Mouse (Mus musculus) C2C12 (cell line): ENCODE measurements around the gene Crtc2. TPM values are rescaled to one million over a fixed set of nuclear protein-coding genes. Genes with fewer than 3 reads are reported as not detected.

Source experiments
- H3K27me3 ChIP-seq: one replicate; pipeline ENCODE4 v1.6.1; 2011; ENCODE audit not compliant: control insufficient read depth, insufficient read depth, insufficient read length
- H3K36me3 ChIP-seq: one replicate; pipeline ENCODE4 v1.6.1; 2011; ENCODE audit not compliant: control insufficient read depth, insufficient read depth
- H3K4me3 ChIP-seq: one replicate; pipeline ENCODE4 v1.5.1; 2011; ENCODE audit warnings: mild to moderate bottlenecking, control low read depth; ENCODE audit not compliant: poor library complexity, insufficient read depth, severe bottlenecking
- H3K79me2 ChIP-seq: one replicate; pipeline ENCODE4 v1.6.1; 2011; ENCODE audit not compliant: control insufficient read depth, insufficient read depth
- H3K79me3 ChIP-seq: one replicate; pipeline ENCODE4 v1.6.1; 2011; ENCODE audit warnings: low read depth, control low read depth
- H3ac ChIP-seq: one replicate; pipeline ENCODE3; 2011; ENCODE audit warnings: low read depth; ENCODE audit not compliant: control insufficient read depth, insufficient read length
- CEBPB ChIP-seq: IDR thresholded peaks from one replicate; pipeline ENCODE4 v1.6.1; 2011; ENCODE audit warnings: low read depth, mild to moderate bottlenecking, control low read depth, moderate library complexity
- CTCF ChIP-seq: IDR thresholded peaks from one replicate; pipeline ENCODE4 v1.5.1; 2011; ENCODE audit not compliant: control insufficient read depth, insufficient read depth, insufficient read length
- FOSL1 ChIP-seq: IDR thresholded peaks from one replicate; pipeline ENCODE4 v1.8.0; 2011; ENCODE audit warnings: mild to moderate bottlenecking, low read length; ENCODE audit not compliant: poor library complexity, insufficient read depth, severe bottlenecking
- MAX ChIP-seq: IDR thresholded peaks from one replicate; pipeline ENCODE4 v1.6.1; 2011; ENCODE audit warnings: mild to moderate bottlenecking, control low read depth
- MYOD1 ChIP-seq: IDR thresholded peaks from one replicate; pipeline ENCODE4 v1.6.1; 2011; ENCODE audit warnings: low read depth; ENCODE audit not compliant: control insufficient read depth, insufficient read length
- MYOG ChIP-seq: IDR thresholded peaks from one replicate; pipeline ENCODE4 v1.6.1; 2011; ENCODE audit not compliant: control insufficient read depth, insufficient read length; ENCODE audit errors: extremely low read depth
- USF1 ChIP-seq: IDR thresholded peaks from one replicate; pipeline ENCODE4 v1.6.1; 2011; ENCODE audit warnings: low read depth, mild to moderate bottlenecking, control low read depth, moderate library complexity
- long read RNA-seq, 2 experiments: library from polyadenylated mRNA; unstranded; transcript quantifications; one replicate each; pipeline ENCODE4 v2.0.0; 2019 to 2020
- polyA plus RNA-seq: library from polyadenylated mRNA; unstranded; fragments of >200 nt; fragmentation: generic; extraction: Trizol; gene quantifications from one replicate; pipeline ENCODE4 v1.2.1, GENCODE M21; 2012; ENCODE audit warnings: missing spikeins

Crtc2 gene
- polyA plus RNA-seq, result 25.7 TPM
- long read RNA-seq, experiment 1, partial matches to known transcripts, result 3 of 12 reads
- long read RNA-seq, experiment 1, other reads (novel, unspliced or antisense), result 7 of 12 reads
- long read RNA-seq, experiment 2, partial matches to known transcripts, result 1 of 12 reads
- long read RNA-seq, experiment 2, other reads (novel, unspliced or antisense), result 9 of 12 reads

- peaks cover 33% of the 10 kb centered on the region for H3K36me3 ChIP-seq
- TF ChIP-seq MAX, result peak; percentile 28
- TF ChIP-seq USF1, result peak; percentile 27
- no peak for TF ChIP-seq FOSL1
- no peak for TF ChIP-seq MYOG
- no peaks in the 10 kb centered on the region for H3K27me3 ChIP-seq
- H3K79me3 ChIP-seq, result peaks cover 32% of the 10 kb centered on the region
- H3K4me3 ChIP-seq, result peak within 1 kb of the TSS; percentile 82
- H3ac ChIP-seq, result peak within 1 kb of the TSS; percentile 93
- H3K79me2 ChIP-seq, result peaks cover 48% of the 10 kb centered on the region
Measured at GRCm38 (mm10) chr3:90253653-90254418, at the start of gene Crtc2. Gene Crtc2, plus strand, starts transcription at chr3:90254163.

- no peaks in the 10 kb centered on the region for H3K27me3 ChIP-seq
- peaks cover 34% of the 10 kb centered on the region for H3K36me3 ChIP-seq
- H3ac ChIP-seq, result no peak overlapping the region
- H3K79me3 ChIP-seq, result peaks cover 4% of the 10 kb centered on the region
- H3K79me2 ChIP-seq, result no peaks in the 10 kb centered on the region
- no peak overlapping the region for H3K4me3 ChIP-seq
- TF ChIP-seq CTCF (no peak), USF1 (no peak), FOSL1 (no peak), CEBPB (no peak)
Measured at GRCm38 (mm10) chr3:90204582-90204981, 49.4 kb upstream of the Crtc2 start.

GRCm38 (mm10) chr3:90208662-90209061 is 45.3 kb upstream of the Crtc2 start:
- H3K4me3 ChIP-seq, result no peak overlapping the region
- TF ChIP-seq MYOG (no peak), USF1 (no peak), MYOD1 (no peak), CEBPB (no peak), FOSL1 (no peak), MAX (no peak), CTCF (no peak)
- H3K27me3 ChIP-seq, result no peaks in the 10 kb centered on the region
- H3K36me3 ChIP-seq, result peaks cover 67% of the 10 kb centered on the region
- H3ac ChIP-seq, result no peak overlapping the region
- peaks cover 39% of the 10 kb centered on the region for H3K79me3 ChIP-seq
- peaks cover 35% of the 10 kb centered on the region for H3K79me2 ChIP-seq

- TF ChIP-seq MAX (no peak), MYOD1 (no peak), MYOG (no peak), CEBPB (no peak), CTCF (no peak), FOSL1 (no peak), USF1 (no peak)
- H3K79me3 ChIP-seq, result peaks cover 39% of the 10 kb centered on the region
- H3K27me3 ChIP-seq, result no peaks in the 10 kb centered on the region
- H3K36me3 ChIP-seq, result peaks cover 63% of the 10 kb centered on the region
- H3K4me3 ChIP-seq, result no peak overlapping the region
- peaks cover 35% of the 10 kb centered on the region for H3K79me2 ChIP-seq
- H3ac ChIP-seq, result no peak overlapping the region
Measured at GRCm38 (mm10) chr3:90209908-90210566, 43.9 kb upstream of the Crtc2 start.

GRCm38 (mm10) chr3:90211475-90212398 is 42.2 kb upstream of the Crtc2 start:
- TF ChIP-seq CTCF (no peak), USF1 (peak; percentile 17), MAX (no peak)
- Histone ChIP-seq H3ac (peak overlapping the region; percentile 61), H3K36me3 (peaks cover 58% of the 10 kb centered on the region), H3K27me3 (no peaks in the 10 kb centered on the region), H3K4me3 (peak overlapping the region; percentile 84), H3K79me3 (peaks cover 39% of the 10 kb centered on the region), H3K79me2 (peaks cover 35% of the 10 kb centered on the region)
